26 mouse cellular contexts compared by ENCODE assay signal in the genomic region with DNA sequence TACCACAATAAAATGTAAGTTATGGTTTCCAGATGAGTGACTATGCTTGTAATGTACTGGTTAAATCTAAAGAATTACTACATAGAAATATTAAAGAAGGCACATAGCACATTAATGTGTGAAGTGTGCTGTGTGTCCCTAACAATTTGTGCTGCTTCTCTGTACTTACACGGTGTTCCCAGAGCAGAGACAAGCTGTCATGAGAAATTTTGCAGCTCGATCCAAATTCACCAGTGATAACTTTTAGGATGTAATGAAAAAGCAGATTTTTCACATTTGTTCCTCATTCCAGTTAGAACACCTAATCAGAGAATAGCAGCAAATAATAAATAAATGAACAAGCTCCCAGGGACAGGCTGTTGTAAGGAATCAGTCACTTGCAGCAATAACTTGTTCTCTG.
DNase-seq lines count a peak whose midpoint lies in the region; ATAC-seq and TF ChIP-seq lines count a peak whose summit lies in the region.
"Had no signal": no experiment of that assay in that cellular context is flagged by ENCODE, and none has a peak within 500 bp of the region (broad histone marks: within the 10 kb centered on the region; RNA-seq: fewer than 3 reads in every experiment).

No protein-coding gene starts in this region.

- peak overlapping the region; percentile 93 for H3K27ac ChIP-seq in layer of hippocampus, adult 2 months
- H3K27ac ChIP-seq in intestine, postnatal 0 days (ENCODE audit: low read depth, low read length), result no peak overlapping the region
- H3K27ac ChIP-seq: embryonic facial prominence, embryonic 10.5 days; embryonic facial prominence, embryonic 12.5 days; forebrain, embryonic 13.5 days; forebrain, embryonic 15.5 days had no signal

- H3K36me3 ChIP-seq in intestine, postnatal 0 days (ENCODE audit: control insufficient read depth, insufficient read depth), result no peaks in the 10 kb centered on the region
- H3K36me3 ChIP-seq: embryonic facial prominence, embryonic 10.5 days; embryonic facial prominence, embryonic 12.5 days; forebrain, embryonic 15.5 days; G1E had no signal

- no peaks in the 10 kb centered on the region for H3K9me3 ChIP-seq in intestine, postnatal 0 days (ENCODE audit: control insufficient read depth)
- H3K9me3 ChIP-seq: embryonic facial prominence, embryonic 10.5 days; embryonic facial prominence, embryonic 12.5 days; forebrain, embryonic 13.5 days; forebrain, embryonic 15.5 days; G1E had no signal

- ATAC-seq in intestine, postnatal 0 days, result no peak
- ATAC-seq: activated CD4-positive, CD25-positive, alpha-beta regulatory T cell, adult 4 months; CD4-positive, CD25-positive, alpha-beta regulatory T cell, adult 4 months; forebrain, embryonic 13.5 days; forebrain, embryonic 15.5 days; forebrain, postnatal 0 days; Patski had no signal

- TF ChIP-seq CTCF in layer of hippocampus, adult 2 months (conservative IDR thresholded peaks at IDR 0.05), result no peak
- no peak for TF ChIP-seq CTCF in intestine, postnatal 0 days (IDR thresholded peaks at IDR 0.05; ENCODE audit: low read depth)

- H3K4me3 ChIP-seq in layer of hippocampus, adult 2 months, result no peak overlapping the region
- H3K4me3 ChIP-seq in intestine, postnatal 0 days (ENCODE audit: low read depth, low read length), result no peak overlapping the region
- H3K4me3 ChIP-seq: embryonic facial prominence, embryonic 10.5 days; embryonic facial prominence, embryonic 12.5 days; forebrain, embryonic 13.5 days; forebrain, embryonic 15.5 days had no signal

- no peak overlapping the region for H3K9ac ChIP-seq in intestine, postnatal 0 days (ENCODE audit: low read depth, low read length)
- H3K9ac ChIP-seq: embryonic facial prominence, embryonic 12.5 days; forebrain, embryonic 13.5 days; forebrain, embryonic 15.5 days; forebrain, postnatal 0 days had no signal

- no peak overlapping the region for H3K4me2 ChIP-seq in intestine, postnatal 0 days (replicated peaks; ENCODE audit: low read depth)
- H3K4me2 ChIP-seq: embryonic facial prominence, embryonic 12.5 days; forebrain, embryonic 13.5 days; forebrain, embryonic 15.5 days had no signal

- no peaks in the 10 kb centered on the region for H3K27me3 ChIP-seq in intestine, postnatal 0 days (replicated peaks; ENCODE audit: control insufficient read depth, insufficient read depth, low read length)
- H3K27me3 ChIP-seq: CH12.LX; embryonic facial prominence, embryonic 12.5 days; forebrain, embryonic 13.5 days; forebrain, embryonic 15.5 days had no signal

- H3K4me1 ChIP-seq in intestine, postnatal 0 days (replicated peaks; ENCODE audit: control insufficient read depth, insufficient read depth, low read length), result no peaks in the 10 kb centered on the region
- H3K4me1 ChIP-seq: embryonic facial prominence, embryonic 12.5 days; forebrain, embryonic 15.5 days had no signal

- WGBS in intestine, postnatal 0 days, result 83% methylated on average over 2 of the region's 2 CpGs

- peak; percentile 35 for DNase-seq in layer of hippocampus, adult 11-12 months (ENCODE audit: low spot score)
- DNase-seq in layer of hippocampus, adult 9-10 months (ENCODE audit: low spot score), result no peak
- DNase-seq in layer of hippocampus, adult 2 months (ENCODE audit: low spot score in 2 of 2), result peak; percentile 48 to 57
- DNase-seq in layer of hippocampus, postnatal 10 days (ENCODE audit: low spot score in 2 of 2), result no peak
- DNase-seq: adrenal gland, adult 8-10 months; adrenal gland, postnatal 14 days; adrenal gland, postnatal 36 days; B cell, adult 2 months; cerebellum, adult 11 months; cerebellum, adult 18-20 months; cerebellum, adult 8-10 months; cerebellum, adult 9-11 months; cerebellum, postnatal 14 days; cerebellum, postnatal 36 days; embryo, embryonic 11 days had no signal

Comparison
In these comparisons a context has a peak if more than half of its experiments do, and no peak if none do; other contexts are left out.
1. DNase-seq: peak in layer of hippocampus, adult 11-12 months (single experiment) and layer of hippocampus, adult 2 months (2 of 2); none in layer of hippocampus, adult 9-10 months (single experiment) and layer of hippocampus, postnatal 10 days (0 of 2).